Mouse (Mus musculus): ENCODE results near the gene Pdzk1. TPM values are rescaled to one million over a fixed set of nuclear protein-coding genes. Genes with fewer than 3 reads are reported as not detected.

The Pdzk1 gene
- polyA plus RNA-seq, 1 experiment from 2014 or later: not detected

DNA sequence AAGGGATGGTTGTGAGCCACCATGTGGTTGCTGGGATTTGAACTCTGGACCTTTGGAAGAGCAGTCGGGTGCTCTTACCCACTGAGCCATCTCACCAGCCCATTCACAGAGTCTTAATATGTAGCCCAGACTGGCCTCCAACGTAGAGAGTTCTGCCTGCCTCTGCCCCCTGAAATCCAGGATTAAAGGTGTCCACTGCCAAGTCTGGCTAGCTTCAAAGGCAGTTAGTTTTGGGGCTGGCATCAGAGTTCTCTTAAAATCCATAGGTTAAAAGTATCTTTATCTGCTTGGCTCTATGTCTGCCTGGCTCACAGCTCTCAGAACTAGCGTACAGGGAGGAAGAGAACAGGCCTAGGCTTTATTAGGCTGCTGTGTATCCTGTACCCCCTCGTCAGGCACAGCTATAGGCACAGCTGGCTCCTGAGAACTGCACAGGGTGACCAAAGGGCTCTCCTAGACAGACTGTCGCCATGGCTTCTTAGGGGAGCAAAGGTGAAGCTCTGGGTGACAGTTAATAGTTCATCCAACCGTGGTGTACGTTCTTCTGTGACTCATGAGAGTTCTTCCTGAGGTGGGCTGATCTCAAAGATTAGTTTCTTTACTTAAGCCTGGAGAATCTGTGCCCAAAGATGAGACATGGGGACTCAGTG, 10.0 kb downstream of the Pdzk1 start:
- Histone ChIP-seq H3K27me3 (no peaks in the 10 kb centered on the region), H3K27ac (no peak overlapping the region), H3K4me1 (replicated peaks) (no peaks in the 10 kb centered on the region), H3K36me3 (no peaks in the 10 kb centered on the region), H3K9ac (replicated peaks) (no peak overlapping the region), H3K9me3 (no peaks in the 10 kb centered on the region), H3K4me3 (replicated peaks) (no peak overlapping the region), H3K4me2 (replicated peaks) (no peak overlapping the region)
- 83% methylated on average over 7 of the region's 7 CpGs for WGBS
- ATAC-seq: no peak

DNA sequence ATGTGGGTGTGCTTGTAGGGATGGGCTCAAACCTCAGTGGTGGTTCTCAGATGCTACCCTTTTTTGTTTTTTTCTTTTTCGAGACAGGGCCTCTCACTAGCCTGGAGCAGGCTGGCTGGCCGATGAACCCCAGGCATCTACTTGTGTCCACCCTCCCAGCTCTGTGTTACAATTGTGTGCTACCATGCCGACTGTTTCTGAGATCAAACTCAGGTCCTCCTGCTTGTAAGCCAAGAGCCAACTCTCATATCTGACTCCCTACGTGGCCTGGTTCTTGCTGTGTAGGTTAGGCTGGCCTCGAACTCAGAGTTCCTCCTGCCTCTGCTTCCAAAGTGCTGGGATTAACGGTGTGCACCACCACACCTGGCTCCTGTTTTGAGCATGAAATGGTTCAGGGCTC, 16.1 kb downstream of the Pdzk1 start:
- ATAC-seq: no peak
- WGBS: 93% methylated on average over 6 of the region's 6 CpGs
- no peaks in the 10 kb centered on the region for H3K36me3 ChIP-seq
- no peak overlapping the region for H3K4me2 ChIP-seq (replicated peaks)
- H3K9me3 ChIP-seq: no peaks in the 10 kb centered on the region
- H3K9ac ChIP-seq (replicated peaks): no peak overlapping the region
- no peak overlapping the region for H3K4me3 ChIP-seq (replicated peaks)
- no peak overlapping the region for H3K27ac ChIP-seq
- H3K4me1 ChIP-seq (replicated peaks): no peaks in the 10 kb centered on the region
- H3K27me3 ChIP-seq: no peaks in the 10 kb centered on the region

DNA sequence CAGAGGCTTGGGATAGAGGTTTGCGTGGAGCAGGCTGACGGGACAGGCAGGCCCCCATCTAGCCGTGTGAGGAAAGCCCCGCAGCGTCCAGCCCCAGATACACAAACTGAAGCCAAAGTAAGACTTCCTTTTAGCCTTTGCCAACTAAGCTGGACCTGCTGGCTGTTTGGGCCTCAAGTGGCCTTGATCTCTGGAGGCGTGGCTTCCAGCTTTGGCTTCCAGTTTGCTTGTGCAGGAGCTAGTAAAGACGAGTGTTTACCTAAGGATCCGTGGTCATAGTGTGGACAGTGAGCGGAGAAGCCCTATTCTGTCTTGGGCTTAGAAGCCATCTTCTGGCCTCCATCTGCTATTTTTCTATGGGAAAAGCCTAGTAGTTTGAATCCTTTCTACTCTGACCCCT, 16.7 kb downstream of the Pdzk1 start:
- H3K4me1 ChIP-seq (replicated peaks): no peaks in the 10 kb centered on the region
- H3K9ac ChIP-seq (replicated peaks): no peak overlapping the region
- H3K4me2 ChIP-seq (replicated peaks): no peak overlapping the region
- ATAC-seq: no peak
- H3K9me3 ChIP-seq: no peaks in the 10 kb centered on the region
- WGBS: 92% methylated on average over 9 of the region's 9 CpGs
- no peak overlapping the region for H3K27ac ChIP-seq
- H3K27me3 ChIP-seq: no peaks in the 10 kb centered on the region
- H3K36me3 ChIP-seq: no peaks in the 10 kb centered on the region
- no peak overlapping the region for H3K4me3 ChIP-seq (replicated peaks)

DNA sequence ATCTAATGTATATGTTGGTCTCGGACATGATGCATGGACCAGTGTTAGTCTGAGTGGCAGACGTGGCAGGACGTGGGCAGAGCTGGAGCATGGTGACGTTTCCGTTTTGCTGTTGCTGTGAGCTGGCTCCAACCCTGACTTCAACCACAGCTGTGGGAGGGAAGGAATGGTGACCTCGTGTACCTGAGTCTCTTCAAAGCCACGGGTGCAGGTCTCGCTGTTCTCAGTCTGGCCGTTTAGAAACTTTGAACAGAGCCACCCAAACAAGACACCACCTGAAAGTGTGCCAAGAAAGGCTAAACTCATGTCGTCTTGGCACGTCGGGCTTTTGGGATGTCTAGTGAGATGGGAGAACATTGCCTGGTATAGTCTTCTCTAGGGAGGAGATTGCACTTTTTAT, 17.9 kb downstream of the Pdzk1 start:
- H3K9me3 ChIP-seq: no peaks in the 10 kb centered on the region
- no peaks in the 10 kb centered on the region for H3K4me1 ChIP-seq (replicated peaks)
- no peaks in the 10 kb centered on the region for H3K36me3 ChIP-seq
- no peak for ATAC-seq
- H3K9ac ChIP-seq (replicated peaks): no peak overlapping the region
- no peaks in the 10 kb centered on the region for H3K27me3 ChIP-seq
- WGBS: 92% methylated on average over 12 of the region's 12 CpGs
- no peak overlapping the region for H3K4me3 ChIP-seq (replicated peaks)
- no peak overlapping the region for H3K4me2 ChIP-seq (replicated peaks)
- no peak overlapping the region for H3K27ac ChIP-seq

DNA sequence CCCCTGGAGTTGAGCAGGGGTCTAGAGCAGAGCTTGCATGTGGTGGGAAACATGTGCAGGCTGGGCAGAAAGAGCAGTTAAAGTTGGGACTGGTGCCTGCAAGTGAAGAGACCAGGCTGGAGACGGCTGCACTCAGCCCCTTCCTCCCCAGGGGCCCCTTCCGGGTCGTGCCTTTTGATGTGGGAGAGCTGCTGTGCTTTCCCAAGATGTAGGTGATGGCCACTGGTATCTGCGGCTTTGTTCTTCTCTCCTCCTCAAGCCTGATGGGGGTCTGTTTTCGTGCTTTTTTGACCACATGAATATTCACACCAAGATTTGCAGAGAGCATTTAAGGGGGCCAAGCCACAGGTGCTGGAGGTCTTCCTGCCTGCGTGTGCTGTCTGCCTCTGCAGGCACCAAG, 18.6 kb downstream of the Pdzk1 start:
- no peak for ATAC-seq
- Histone ChIP-seq H3K36me3 (no peaks in the 10 kb centered on the region), H3K4me3 (replicated peaks) (no peak overlapping the region), H3K4me2 (replicated peaks) (no peak overlapping the region), H3K4me1 (replicated peaks) (no peaks in the 10 kb centered on the region), H3K9me3 (no peaks in the 10 kb centered on the region), H3K27me3 (no peaks in the 10 kb centered on the region), H3K9ac (replicated peaks) (no peak overlapping the region), H3K27ac (no peak overlapping the region)
- 46% methylated on average over 6 of the region's 6 CpGs for WGBS

DNA sequence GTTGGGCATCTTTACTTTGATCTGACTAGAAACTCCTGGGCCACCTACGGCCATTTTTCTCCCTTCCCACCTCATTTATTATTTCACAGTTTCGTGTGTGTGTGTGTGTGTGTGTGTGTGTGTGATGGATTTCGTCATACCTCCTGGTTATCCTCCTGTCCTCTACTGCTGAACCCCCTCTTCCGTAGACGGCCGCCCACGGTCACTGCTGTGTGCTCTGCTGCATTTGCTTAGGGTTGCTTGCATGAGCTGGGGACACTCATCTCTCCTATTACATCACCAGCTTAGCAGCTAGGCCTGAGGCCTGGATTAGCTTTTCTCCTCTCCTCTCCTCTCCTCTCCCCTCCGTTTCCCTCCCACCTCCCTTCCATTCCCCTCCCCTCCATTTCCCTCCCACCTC, 19.4 kb downstream of the Pdzk1 start:
- H3K36me3 ChIP-seq: no peaks in the 10 kb centered on the region
- no peaks in the 10 kb centered on the region for H3K4me1 ChIP-seq (replicated peaks)
- no peak overlapping the region for H3K4me3 ChIP-seq (replicated peaks)
- H3K27ac ChIP-seq: no peak overlapping the region
- no peaks in the 10 kb centered on the region for H3K27me3 ChIP-seq
- no peaks in the 10 kb centered on the region for H3K9me3 ChIP-seq
- no peak overlapping the region for H3K4me2 ChIP-seq (replicated peaks)
- no peak for ATAC-seq
- no peak overlapping the region for H3K9ac ChIP-seq (replicated peaks)
- whole genome bisulfite sequencing: 88% methylated on average over 7 of the region's 8 CpGs

DNA sequence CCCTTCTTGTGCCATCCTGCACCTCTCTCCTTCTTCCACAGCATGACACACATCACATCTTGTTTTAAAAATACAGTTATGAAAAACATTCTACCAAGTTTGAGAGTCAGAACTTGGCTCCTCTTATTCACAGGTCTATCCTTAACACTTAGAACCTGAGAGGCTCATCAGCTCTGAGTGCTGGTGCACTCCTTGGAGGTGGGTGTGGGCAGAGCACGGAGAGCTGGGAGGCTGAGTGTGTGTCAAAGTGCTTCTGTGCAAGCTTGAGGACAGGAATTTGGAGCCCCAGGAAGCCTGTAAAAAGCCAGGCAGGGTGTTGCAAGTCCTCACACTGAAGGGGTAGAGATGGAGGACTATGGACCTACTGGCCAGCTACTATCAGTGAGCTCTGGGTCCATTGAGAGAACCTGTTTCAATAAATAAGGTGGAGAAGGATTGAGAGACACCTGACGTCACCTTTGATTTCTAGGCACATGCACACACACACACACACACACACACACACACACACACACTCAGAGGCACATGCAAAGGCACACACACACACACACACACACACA, 20.2 kb downstream of the Pdzk1 start:
- no peaks in the 10 kb centered on the region for H3K4me1 ChIP-seq (replicated peaks)
- no peaks in the 10 kb centered on the region for H3K9me3 ChIP-seq
- H3K4me3 ChIP-seq (replicated peaks): no peak overlapping the region
- 90% methylated on average over 2 of the region's 2 CpGs for whole genome bisulfite sequencing
- ATAC-seq: no peak
- H3K4me2 ChIP-seq (replicated peaks): no peak overlapping the region
- H3K36me3 ChIP-seq: no peaks in the 10 kb centered on the region
- no peak overlapping the region for H3K9ac ChIP-seq (replicated peaks)
- H3K27ac ChIP-seq: no peak overlapping the region
- H3K27me3 ChIP-seq: no peaks in the 10 kb centered on the region

DNA sequence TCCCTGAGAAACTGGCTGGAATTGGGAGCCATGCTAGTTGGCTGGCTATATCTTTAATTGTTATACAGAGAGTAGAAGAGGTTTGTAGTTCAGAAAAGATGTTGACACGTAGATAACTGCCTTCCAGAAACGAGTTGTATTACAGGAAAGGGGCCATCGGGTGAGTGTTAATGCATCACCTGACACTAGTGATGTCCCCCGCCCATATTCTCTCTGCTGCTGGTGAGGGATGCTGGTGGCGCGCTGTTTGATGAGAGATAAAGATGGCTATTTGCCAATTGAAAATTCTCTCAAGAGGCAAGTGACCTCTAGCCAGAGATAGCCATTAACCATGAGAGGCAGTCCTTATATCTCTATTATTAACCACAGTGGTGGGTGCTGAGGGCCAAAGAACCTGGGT, 23.5 kb downstream of the Pdzk1 start:
- 82% methylated on average over 6 of the region's 6 CpGs for WGBS
- no peak overlapping the region for H3K9ac ChIP-seq (replicated peaks)
- H3K4me2 ChIP-seq (replicated peaks): no peak overlapping the region
- no peaks in the 10 kb centered on the region for H3K9me3 ChIP-seq
- H3K27ac ChIP-seq: no peak overlapping the region
- H3K4me3 ChIP-seq (replicated peaks): no peak overlapping the region
- H3K4me1 ChIP-seq (replicated peaks): no peaks in the 10 kb centered on the region
- no peaks in the 10 kb centered on the region for H3K36me3 ChIP-seq
- no peaks in the 10 kb centered on the region for H3K27me3 ChIP-seq
- no peak for ATAC-seq

DNA sequence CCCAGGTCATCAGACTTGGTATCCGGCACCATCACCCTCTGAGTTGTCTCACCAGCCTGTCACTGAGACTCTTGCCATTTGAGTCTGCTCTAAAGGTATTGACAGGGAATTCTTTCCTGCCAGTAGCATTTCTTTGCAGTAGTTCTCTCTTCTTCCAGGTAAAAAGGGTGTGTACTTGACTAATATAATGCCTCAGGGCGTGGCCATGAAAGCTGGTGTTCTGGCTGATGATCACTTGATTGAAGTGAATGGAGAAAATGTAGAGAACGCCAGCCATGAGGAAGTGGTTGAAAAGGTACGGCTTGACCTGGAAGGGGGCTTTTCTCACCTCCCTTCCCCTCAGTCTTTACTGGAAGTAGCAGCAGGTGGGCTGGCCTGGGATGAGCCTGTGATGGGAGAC, 25.3 kb downstream of the Pdzk1 start:
- Histone ChIP-seq H3K36me3 (no peaks in the 10 kb centered on the region), H3K9me3 (no peaks in the 10 kb centered on the region), H3K27ac (no peak overlapping the region), H3K4me3 (replicated peaks) (no peak overlapping the region), H3K4me1 (replicated peaks) (no peaks in the 10 kb centered on the region), H3K4me2 (replicated peaks) (no peak overlapping the region), H3K27me3 (no peaks in the 10 kb centered on the region), H3K9ac (replicated peaks) (no peak overlapping the region)
- 91% methylated on average over 4 of the region's 4 CpGs for WGBS
- ATAC-seq: no peak

DNA sequence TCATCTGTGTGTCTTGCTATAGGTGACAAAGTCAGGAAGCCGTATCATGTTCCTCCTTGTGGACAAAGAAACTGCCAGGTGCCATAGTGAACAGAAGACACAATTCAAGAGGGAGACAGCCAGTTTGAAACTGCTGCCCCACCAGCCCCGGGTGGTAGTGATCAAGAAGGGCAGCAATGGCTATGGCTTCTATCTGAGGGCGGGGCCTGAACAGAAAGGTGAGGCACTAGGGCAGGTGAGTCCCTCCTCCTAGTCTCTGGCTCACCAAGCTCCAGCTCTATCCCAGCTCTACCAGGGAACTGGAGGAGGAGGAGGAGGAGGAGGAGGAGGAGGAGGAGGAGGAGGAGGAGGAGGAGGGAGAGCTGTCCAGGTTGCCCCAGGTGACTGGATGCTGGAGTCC, 26.7 kb downstream of the Pdzk1 start:
- no peak overlapping the region for H3K4me3 ChIP-seq (replicated peaks)
- WGBS: 83% methylated on average over 3 of the region's 3 CpGs
- no peak overlapping the region for H3K4me2 ChIP-seq (replicated peaks)
- H3K9me3 ChIP-seq: no peaks in the 10 kb centered on the region
- peaks cover 6% of the 10 kb centered on the region; the same call in 1 of the 2 replicates for H3K36me3 ChIP-seq
- no peak overlapping the region for H3K9ac ChIP-seq (replicated peaks)
- no peaks in the 10 kb centered on the region for H3K4me1 ChIP-seq (replicated peaks)
- ATAC-seq: no peak
- no peak overlapping the region for H3K27ac ChIP-seq
- H3K27me3 ChIP-seq: no peaks in the 10 kb centered on the region

DNA sequence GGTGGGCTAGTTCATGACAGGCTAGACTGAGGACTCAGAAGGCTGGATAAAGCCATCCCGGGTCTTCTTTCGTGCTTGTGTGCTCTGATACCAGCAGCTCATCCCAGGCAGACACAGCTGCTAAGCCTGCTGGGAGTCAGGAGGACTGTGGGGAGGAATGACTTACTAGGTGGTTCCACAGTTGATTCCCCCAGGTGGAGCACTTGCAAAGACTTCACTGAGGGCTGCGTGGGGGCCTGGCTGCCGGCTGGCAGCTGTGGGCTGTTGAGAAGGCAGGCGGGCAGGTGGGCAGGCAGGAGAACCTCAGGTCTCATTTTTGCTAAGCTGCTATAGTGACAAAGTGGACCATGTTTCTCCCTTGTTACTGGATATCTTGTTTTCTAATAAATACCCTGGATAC, 31.4 kb downstream of the Pdzk1 start:
- Histone ChIP-seq H3K27me3 (no peaks in the 10 kb centered on the region), H3K4me3 (replicated peaks) (no peak overlapping the region), H3K4me1 (replicated peaks) (no peaks in the 10 kb centered on the region), H3K27ac (no peak overlapping the region), H3K4me2 (replicated peaks) (no peak overlapping the region), H3K9me3 (no peaks in the 10 kb centered on the region), H3K36me3 (peaks cover 6% of the 10 kb centered on the region; the same call in 1 of the 2 replicates), H3K9ac (replicated peaks) (no peak overlapping the region)
- no peak for ATAC-seq
- 94% methylated on average over 5 of the region's 5 CpGs for WGBS

DNA sequence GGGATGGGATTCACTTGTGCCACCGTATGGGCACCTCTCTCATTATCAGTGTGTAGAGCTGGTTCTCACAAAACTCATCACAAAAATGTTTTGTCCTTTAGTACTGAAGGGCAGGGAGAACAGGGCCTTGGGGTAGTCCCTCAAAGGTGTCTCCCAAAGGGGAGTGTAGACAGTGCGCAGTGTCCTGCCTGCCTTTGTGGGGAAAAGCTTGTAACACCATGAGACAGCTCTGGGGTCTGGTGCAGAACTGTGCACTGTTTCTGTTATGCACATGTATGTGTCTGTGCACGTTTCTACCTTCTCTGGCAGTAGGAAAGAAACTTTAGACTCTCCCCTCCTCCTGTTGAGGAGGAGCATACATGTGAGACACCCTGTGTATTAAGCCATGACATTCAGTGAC, 38.8 kb downstream of the Pdzk1 start:
- no peak overlapping the region for H3K4me3 ChIP-seq (replicated peaks)
- no peaks in the 10 kb centered on the region for H3K4me1 ChIP-seq (replicated peaks)
- no peak overlapping the region for H3K4me2 ChIP-seq (replicated peaks)
- no peaks in the 10 kb centered on the region for H3K27me3 ChIP-seq
- H3K27ac ChIP-seq: no peak overlapping the region
- H3K9ac ChIP-seq (replicated peaks): no peak overlapping the region
- peaks cover 51% of the 10 kb centered on the region for H3K36me3 ChIP-seq
- no peaks in the 10 kb centered on the region for H3K9me3 ChIP-seq
- 89% methylated on average over 3 of the region's 3 CpGs for WGBS
- ATAC-seq: no peak

DNA sequence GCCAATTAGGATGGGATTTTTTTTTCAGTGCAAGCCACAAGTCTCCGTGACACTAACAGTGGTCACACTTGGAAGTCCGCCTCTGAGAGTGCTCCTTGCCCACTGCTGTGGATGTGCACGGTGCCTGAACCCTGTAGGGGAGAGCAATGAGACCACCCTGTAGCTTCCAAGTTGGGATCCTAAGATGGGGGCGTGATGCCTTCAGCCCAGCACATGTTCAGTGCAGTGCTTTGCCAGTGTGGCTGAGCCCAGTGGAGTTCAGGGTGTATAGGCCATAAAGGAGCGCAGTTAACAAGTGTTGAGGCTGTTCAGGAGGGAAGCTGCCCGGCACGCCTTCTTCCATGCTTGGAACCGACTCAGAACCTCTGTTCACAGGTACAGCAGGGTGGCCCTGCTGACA, 39.5 kb downstream of the Pdzk1 start:
- ATAC-seq: no peak
- Histone ChIP-seq H3K9me3 (no peaks in the 10 kb centered on the region), H3K4me3 (replicated peaks) (no peak overlapping the region), H3K4me1 (replicated peaks) (no peaks in the 10 kb centered on the region), H3K4me2 (replicated peaks) (no peak overlapping the region), H3K27ac (no peak overlapping the region), H3K36me3 (peaks cover 58% of the 10 kb centered on the region), H3K9ac (replicated peaks) (no peak overlapping the region), H3K27me3 (no peaks in the 10 kb centered on the region)
- WGBS: 94% methylated on average over 8 of the region's 8 CpGs
